Mouse (Mus musculus) c-Kit-positive CD71-negative TER-119-negative erythroid progenitor cells, embryonic 14.5 days (primary cell): Measurements from ENCODE around the gene Rprml.

ENCODE experiments used
- DNase-seq: peaks from one replicate; pipeline ENCODE4 v3.0.0-alpha.2; 2013; ENCODE audit warnings: low read depth

Gene Rprml

DNA sequence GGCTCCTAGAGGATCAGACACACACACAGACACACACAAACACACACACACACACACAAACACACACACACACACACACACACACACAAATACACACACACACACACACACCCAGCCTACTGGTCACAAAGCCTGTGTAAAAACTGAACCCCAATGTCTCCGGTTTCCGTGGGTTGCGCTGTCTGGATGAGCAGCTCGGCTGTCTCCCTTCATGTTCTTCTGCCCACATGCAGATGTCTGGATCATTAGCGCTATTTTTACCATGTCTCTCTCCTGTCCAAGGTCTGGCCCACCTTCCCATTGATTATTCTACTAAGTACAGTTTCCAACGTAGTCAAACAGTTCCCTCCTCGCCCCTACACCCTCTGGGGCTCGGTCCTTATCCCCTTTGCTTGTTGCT is 13.7 kb downstream of the Rprml start:
- DNase-seq: no peak

DNA sequence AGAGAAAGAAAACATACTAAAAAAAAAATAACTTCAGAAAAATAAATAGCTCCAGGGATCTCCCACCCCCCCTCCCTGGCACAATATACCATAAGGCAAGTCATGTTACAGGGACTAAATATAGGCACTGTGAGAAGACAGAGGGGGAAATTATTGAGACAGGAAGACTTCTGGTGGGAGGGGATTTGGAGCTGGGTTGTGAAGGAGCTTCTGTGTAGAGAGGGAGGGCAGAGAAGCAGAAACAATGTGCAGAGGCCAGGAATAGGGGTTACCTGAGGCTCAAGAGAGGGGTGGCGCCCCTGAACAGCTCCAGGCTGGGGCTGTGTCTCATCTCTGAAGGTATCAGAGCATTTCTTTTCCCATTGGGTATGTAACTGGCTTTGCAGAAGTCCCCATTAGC is 16.3 kb downstream of the Rprml start:
- DNase-seq: no peak

- no peak for DNase-seq
Observed at GRCm38 (mm10) chr11:103666181-103666906, 17.0 kb downstream of the Rprml start.

GRCm38 (mm10) chr11:103666907-103667426 is 17.6 kb downstream of the Rprml start:
- DNase-seq: no peak

DNA sequence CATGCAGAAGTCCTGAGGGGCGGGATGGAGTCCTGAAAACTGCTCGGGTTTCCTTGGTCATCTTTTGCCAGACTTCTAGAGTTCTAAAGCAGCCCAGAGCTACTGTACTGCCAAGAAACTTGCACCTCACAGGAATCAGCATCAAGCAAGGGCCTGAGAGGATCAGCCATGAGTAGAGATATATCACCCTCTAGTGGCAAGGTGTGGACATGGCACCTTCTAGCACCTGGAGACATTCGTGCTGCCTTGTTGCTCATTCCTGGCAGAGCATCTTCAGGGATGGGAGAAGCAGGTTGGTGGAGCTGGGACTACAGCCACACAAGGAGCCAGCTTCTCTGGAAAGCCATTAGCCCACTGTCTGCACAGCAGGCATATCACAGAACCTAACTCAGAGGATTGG is 26.2 kb downstream of the Rprml start:
- peak; percentile 37 for DNase-seq

- DNase-seq: peak; percentile 42
Observed at GRCm38 (mm10) chr11:103677042-103677441, 27.7 kb downstream of the Rprml start.

GRCm38 (mm10) chr11:103683667-103684334 is 34.4 kb downstream of the Rprml start:
- DNase-seq: no peak

GRCm38 (mm10) chr11:103685261-103685736 is 35.9 kb downstream of the Rprml start:
- no peak for DNase-seq

DNA sequence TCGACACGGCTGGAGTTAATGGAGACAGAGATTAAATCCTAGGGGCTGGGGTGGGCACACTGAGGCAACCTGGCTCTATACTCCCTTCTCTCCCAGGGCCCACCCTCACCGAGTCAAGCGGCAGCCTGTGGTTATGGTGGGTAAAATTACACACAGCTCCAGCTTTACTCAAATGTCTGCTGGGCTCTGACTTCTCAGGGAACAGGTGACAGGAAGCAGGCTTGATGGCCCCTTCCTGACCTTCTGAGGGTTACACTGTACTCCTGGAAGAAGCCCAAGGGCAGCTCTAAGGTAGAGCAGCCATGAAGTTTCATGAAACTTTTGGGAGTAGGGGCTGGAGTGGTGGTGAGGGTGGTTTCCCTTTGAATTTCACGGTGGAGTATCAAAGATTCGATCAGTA is 37.3 kb downstream of the Rprml start:
- DNase-seq: no peak

GRCm38 (mm10) chr11:103688271-103688979 is 39.1 kb downstream of the Rprml start:
- DNase-seq: no peak

- DNase-seq: no peak
Observed at GRCm38 (mm10) chr11:103688980-103689378, 39.6 kb downstream of the Rprml start.

GRCm38 (mm10) chr11:103691036-103691435 is 41.7 kb downstream of the Rprml start:
- DNase-seq: no peak

DNA sequence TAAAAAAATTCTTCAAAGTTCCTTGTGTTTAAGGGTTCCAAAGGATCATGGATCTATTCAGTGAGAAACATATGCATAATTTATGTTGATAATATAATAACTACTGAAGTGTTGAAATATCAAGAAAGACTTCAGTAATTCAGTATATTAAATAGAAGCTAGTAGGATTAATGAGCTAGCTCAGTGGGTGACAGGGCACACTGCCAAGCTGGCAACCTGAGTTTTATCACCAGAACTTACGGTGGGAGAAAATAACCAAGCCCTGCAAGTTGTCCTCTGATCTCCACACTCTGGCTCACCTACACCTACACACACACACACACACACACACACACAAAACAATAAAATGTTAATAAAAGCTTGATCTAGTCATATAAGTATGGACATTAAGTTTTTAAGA is 43.9 kb downstream of the Rprml start:
- no peak for DNase-seq

- DNase-seq: peak; percentile 50
Observed at GRCm38 (mm10) chr11:103696851-103697564, 47.6 kb downstream of the Rprml start.

DNA sequence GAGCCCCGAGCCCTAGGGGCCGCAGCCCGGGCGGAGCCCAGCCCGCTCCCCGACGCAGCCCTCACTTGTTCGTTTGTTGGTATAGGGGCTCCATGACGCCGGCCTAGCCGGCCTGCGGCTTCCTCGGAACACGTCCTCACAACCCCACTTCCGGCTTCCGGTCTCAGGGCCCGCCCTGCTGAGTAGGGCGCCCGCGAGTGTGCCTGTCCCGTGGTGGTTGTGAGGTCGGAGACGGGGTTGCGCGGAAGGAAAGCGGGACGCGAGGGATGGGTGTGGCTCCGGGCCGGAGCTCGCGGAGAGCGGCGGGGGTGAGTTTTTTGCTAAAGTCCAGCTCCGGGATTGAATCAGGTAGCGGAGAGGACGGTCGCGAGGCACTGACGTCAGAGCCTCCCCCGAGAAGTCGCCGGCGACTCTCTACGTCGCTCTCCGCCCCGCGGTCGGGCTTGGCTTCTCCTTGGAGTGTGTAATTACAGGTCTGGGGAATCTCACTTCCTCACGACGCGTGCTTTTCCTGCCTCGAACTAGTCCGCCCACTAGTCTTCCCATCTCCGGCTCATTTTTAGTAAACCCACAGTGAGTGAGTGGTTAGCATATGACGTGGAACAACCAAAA is 48.3 kb downstream of the Rprml start, which contains the start of gene Gosr2:
Gosr2 (minus strand) TSS at position 334 of the 612 bp plus-strand sequence.
- peak; percentile 78 for DNase-seq

- DNase-seq: no peak
Observed at GRCm38 (mm10) chr11:103698226-103698625, 48.9 kb downstream of the Rprml start.
